Mouse (Mus musculus) midbrain, embryonic 12.5 days (tissue): Measurements from ENCODE around the gene Garnl3. TPM values are rescaled to one million over a fixed set of nuclear protein-coding genes. Genes with fewer than 3 reads are reported as not detected.
A peak's percentile ranks its signal among the peaks of the same experiment; 100 is the strongest.

Experiments used
- ATAC-seq: fragments of 200-750 bp; cut with Nextera tagmentation; 2 replicates; pipeline ENCODE4 v1.8.0; 2017; ENCODE audit warnings: low read depth, moderate TSS enrichment, moderate library complexity; ENCODE audit not compliant: low FRiP score
- H3K27ac ChIP-seq: fragments of 300-500 bp; sonication (generic); replicated peaks from 2 replicates; pipeline ENCODE4 v1.5.1; 2016; ENCODE audit warnings: mild to moderate bottlenecking
- H3K27me3 ChIP-seq: fragments of 300-500 bp; sonication (generic); 2 replicates; pipeline ENCODE4 v1.6.1; 2016; ENCODE audit warnings: mild to moderate bottlenecking
- H3K36me3 ChIP-seq: fragments of 300-500 bp; sonication (generic); 2 replicates; pipeline ENCODE4 v1.6.1; 2016
- H3K4me1 ChIP-seq: fragments of 300-500 bp; sonication (generic); 2 replicates; pipeline ENCODE4 v1.6.1; 2016
- H3K4me2 ChIP-seq: fragments of 300-500 bp; sonication (generic); replicated peaks from 2 replicates; pipeline ENCODE4 v1.6.1; 2016; ENCODE audit warnings: mild to moderate bottlenecking, moderate library complexity
- H3K4me3 ChIP-seq: fragments of 300-500 bp; sonication (generic); 2 replicates; pipeline ENCODE4 v1.5.1; 2016; ENCODE audit warnings: mild to moderate bottlenecking
- H3K9ac ChIP-seq: fragments of 300-500 bp; sonication (generic); replicated peaks from 2 replicates; pipeline ENCODE4 v1.6.1; 2016; ENCODE audit warnings: mild to moderate bottlenecking, moderate library complexity
- H3K9me3 ChIP-seq: fragments of 300-500 bp; sonication (generic); 2 replicates; pipeline ENCODE4 v1.6.1; 2016; ENCODE audit warnings: mild to moderate bottlenecking
- WGBS: fragments of 180-500 bp; shearing (Covaris S2); methylation state at CpG from one replicate; pipeline ENCODE4 v1.1.7; 2016; 5-methylcytosine and 5-hydroxymethylcytosine counted together
- polyA plus RNA-seq: library from polyadenylated mRNA; unstranded; fragments of >200 nt; fragmentation: Nextera tagmentation; extraction: Ambion mirVana; gene quantifications from 2 replicates; pipeline ENCODE4 v1.2.1, GENCODE M21; 2016

Garnl3 gene
- polyA plus RNA-seq: 15.6 and 16.6 TPM in 2 replicates

DNA sequence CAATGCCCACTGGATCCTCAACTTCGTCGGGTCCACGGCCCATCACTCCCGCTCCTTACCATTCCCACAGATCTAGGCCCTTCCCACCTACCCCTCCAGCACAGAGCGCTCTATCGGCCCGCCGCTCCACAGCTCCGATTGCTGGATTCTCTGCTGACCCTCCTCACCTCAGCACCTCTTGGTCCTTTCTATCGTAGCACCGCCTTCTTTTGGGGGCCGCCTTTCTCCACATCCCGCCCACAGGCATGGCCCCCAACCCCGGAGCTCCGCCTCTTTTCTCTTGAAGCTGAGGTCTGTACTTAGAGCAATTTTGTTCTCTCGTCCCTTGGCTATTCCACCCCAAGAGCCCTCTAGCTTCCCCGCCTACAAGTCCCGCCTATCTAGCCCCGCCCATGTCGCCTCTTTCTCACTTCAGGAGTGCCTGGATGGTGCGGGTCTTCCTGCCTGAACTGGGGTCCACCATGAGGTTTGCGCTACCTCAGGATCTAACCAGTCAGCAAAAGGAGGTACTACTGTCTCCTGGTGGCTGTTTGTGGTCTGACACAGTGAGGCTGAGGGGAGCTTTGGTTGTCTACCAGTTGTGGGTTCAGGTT is at the start of gene Garnl3:
TSS of gene Garnl3 (minus strand) at position 155 of the 593 bp plus-strand sequence.
- Histone ChIP-seq H3K27ac (no peak within 1 kb of the TSS; the same call in 1 of the 2 replicates), H3K4me3 (peak within 1 kb of the TSS; percentile 75), H3K4me2 (peak within 1 kb of the TSS; percentile 98), H3K27me3 (peaks cover 44% of the 10 kb centered on the region), H3K9me3 (no peaks in the 10 kb centered on the region), H3K36me3 (no peaks in the 10 kb centered on the region), H3K9ac (peak within 1 kb of the TSS; percentile 85; the same call in 1 of the 2 replicates), H3K4me1 (peaks cover 14% of the 10 kb centered on the region)
- 1% methylated on average over 22 of the region's 22 CpGs for WGBS
- peak; percentile 60 for ATAC-seq

DNA sequence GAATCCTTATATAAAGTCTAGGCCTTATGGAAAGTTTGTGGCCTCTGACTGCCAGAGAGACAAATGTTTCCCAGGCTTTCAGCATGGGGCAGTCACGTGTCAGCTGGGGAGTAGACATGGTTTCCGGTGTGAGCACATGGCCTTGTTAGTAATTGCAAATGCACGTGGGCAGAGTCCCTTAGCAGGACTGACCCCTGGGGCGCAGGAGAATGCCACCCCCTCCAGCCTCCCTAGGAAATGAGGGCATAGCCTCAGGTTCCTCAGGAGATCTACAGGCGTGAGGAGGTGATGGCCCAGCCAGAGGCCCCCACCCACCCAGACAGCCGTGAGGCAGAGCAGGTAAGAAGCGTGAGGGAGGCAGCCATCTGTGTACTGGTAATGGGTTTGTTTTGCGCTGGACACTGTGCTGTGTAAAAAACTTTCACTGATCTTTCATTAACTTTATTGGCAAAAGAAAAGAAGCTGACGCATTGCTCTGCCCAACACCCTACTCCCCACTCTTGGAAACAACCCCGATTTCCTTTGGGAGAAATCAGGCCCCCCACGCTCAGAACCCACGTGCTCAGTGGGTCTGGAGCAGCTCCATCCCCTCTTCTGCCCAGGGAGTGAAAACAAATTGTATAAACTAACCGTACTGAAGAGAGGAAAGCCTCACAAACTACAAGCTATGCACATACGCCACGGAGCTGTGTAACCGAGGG is 48.6 kb upstream of the Garnl3 start:
- 62% methylated on average over 16 of the region's 16 CpGs for WGBS
- Histone ChIP-seq H3K36me3 (no peaks in the 10 kb centered on the region), H3K27me3 (no peaks in the 10 kb centered on the region), H3K4me2 (no peak overlapping the region), H3K9me3 (no peaks in the 10 kb centered on the region), H3K4me3 (no peak overlapping the region), H3K27ac (0 out of 2 replicates have a peak overlapping the region, but pooled peaks have one; percentile 26), H3K9ac (no peak overlapping the region), H3K4me1 (peaks cover 34% of the 10 kb centered on the region)
- no peak for ATAC-seq

DNA sequence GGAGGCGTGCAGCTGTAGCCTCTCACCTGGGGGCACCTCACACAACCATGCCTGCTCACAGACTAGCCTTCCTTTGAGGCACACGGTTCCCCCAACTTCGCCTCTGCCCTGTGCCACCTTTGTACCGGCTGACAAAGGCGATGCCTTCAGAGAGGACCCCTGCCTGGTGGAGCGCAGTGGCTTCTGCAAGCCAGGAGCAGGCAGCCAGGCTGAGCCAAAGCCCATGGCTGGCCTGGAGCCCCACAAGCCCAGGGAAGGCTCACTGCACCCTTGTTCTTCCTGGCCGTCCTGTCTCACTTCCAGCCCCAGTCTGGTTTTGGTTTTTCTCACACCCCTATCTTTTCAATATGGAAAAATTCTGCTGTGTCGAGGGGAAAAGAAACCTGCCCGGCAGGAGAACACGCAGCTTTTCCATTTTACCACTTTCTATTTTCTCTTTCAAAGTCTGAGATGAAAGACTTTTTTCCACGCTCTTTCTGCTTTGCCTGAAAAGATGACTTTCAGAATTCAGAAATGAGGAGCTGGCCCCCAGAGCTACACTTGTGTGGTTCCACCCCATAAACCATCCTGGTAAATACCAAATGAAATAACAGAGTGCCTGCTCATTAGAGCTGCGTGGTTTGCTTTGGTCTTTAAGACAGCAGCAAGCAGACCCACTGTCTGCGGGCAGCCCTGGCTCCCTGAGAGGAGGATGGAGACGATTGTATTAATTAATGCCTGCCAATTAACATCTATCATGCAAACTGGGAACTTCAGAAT is 47.9 kb upstream of the Garnl3 start:
- Histone ChIP-seq H3K4me2 (no peak overlapping the region), H3K9ac (no peak overlapping the region; the same call in 1 of the 2 replicates), H3K4me3 (no peak overlapping the region), H3K27ac (peak overlapping the region; percentile 10; the same call in 1 of the 2 replicates), H3K4me1 (peaks cover 34% of the 10 kb centered on the region), H3K27me3 (no peaks in the 10 kb centered on the region), H3K9me3 (no peaks in the 10 kb centered on the region), H3K36me3 (no peaks in the 10 kb centered on the region)
- WGBS: 63% methylated on average over 14 of the region's 14 CpGs
- no peak for ATAC-seq

DNA sequence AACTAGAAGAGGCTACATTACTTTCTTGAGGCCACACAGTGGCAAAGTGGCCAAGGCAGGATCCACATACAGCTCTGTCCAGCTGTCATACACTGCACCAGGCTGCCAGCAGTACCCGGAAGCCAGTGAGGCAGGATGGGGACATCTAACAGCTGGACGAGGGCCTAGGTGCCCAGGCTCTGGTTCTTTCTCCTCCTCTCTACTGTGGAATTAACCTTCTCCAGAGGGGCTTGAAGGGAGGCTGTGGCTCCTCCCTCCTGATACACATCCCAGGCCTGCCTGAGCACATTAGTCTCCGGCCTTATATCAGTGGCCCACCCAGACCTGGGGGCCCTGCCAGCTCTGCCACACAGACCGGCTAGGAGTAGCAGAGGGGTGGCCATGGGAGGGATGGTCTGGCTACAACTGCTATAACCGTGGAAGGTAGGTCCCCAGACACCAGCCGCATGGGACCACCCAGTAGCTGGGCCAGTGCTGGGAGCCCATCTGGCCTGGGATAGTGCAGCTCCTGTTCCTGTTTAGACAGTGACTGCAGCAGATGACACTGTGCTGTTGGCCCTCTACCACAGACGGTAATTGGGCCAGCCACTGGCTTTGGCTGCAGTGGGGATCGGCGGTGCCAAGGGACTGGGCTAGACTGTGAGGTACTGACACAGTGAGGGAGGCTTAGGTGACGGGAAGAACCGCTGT is 46.9 kb upstream of the Garnl3 start:
- no peak overlapping the region for H3K4me2 ChIP-seq
- H3K4me3 ChIP-seq: no peak overlapping the region
- no peak overlapping the region for H3K9ac ChIP-seq
- H3K36me3 ChIP-seq: peaks cover 6% of the 10 kb centered on the region; the same call in 1 of the 2 replicates
- no peaks in the 10 kb centered on the region for H3K9me3 ChIP-seq
- 58% methylated on average over 11 of the region's 11 CpGs for WGBS
- H3K27ac ChIP-seq: peak overlapping the region; percentile 10; the same call in 1 of the 2 replicates
- peaks cover 34% of the 10 kb centered on the region for H3K4me1 ChIP-seq
- ATAC-seq: peak; percentile 73
- no peaks in the 10 kb centered on the region for H3K27me3 ChIP-seq

DNA sequence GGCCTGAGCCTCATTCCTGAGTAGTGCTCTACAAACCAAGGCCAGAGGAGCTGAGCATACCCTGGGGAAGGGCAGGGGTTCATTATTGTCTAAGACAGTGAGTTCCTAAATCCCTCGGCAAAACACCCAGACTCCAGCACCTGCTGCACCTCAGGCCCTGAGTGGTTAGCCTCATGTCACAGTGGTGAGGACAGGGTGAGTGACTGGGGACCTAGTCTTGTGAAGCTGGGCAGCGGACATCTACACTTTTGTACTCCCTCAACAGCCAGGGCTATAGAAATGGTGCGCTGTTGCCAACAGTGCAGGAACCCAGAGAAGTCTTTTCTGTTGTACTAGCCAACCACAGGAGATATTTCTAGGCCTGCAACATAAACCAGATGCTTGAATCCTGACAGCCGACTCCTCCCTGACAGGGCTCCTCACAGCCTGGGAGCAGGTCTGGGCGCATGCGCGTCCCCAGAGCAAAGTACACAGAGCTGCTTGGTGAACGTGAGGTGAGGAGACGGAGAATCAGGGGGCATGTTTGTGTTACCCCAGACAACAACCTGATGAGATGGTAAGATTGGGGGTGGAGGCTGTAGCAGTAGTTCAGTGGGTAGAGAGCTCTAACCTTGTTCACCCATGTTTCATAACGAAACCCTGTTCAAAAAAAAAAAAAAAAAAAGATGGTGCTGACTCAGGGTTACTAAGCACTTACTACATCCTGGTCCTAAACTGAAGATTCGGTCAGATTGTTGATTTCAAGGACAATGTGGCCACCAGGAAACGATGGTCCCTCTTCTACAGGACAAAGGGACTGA is 46.2 kb upstream of the Garnl3 start:
- no peak overlapping the region for H3K4me2 ChIP-seq
- no peak overlapping the region for H3K9ac ChIP-seq
- no peak overlapping the region for H3K27ac ChIP-seq
- H3K36me3 ChIP-seq: peaks cover 14% of the 10 kb centered on the region; the same call in 1 of the 2 replicates
- H3K4me1 ChIP-seq: peaks cover 34% of the 10 kb centered on the region
- no peak for ATAC-seq
- H3K27me3 ChIP-seq: no peaks in the 10 kb centered on the region
- 86% methylated on average over 12 of the region's 12 CpGs for WGBS
- no peak overlapping the region for H3K4me3 ChIP-seq
- no peaks in the 10 kb centered on the region for H3K9me3 ChIP-seq

DNA sequence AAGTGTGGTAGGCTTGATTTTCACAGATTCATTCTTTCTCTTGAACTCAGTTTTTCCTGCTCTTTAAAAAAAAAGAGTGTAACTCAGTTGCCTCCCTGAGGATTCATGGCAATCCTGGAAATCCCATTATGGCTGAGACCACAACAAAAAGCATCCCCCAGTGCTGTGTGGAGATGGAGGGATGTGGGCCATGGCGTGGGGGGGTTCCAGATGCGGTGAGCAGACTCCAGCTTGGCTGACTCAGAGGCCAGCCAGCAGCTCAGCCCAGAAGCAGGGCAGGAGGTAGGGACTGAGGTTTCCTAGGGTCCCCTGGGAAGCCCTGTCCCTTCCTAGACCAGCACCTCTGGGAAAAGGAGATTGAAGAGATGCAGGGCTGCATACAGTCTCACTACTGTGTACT is 45.5 kb upstream of the Garnl3 start:
- WGBS: 49% methylated on average over 2 of the region's 2 CpGs
- Histone ChIP-seq H3K27me3 (no peaks in the 10 kb centered on the region), H3K36me3 (peaks cover 20% of the 10 kb centered on the region; the same call in 1 of the 2 replicates), H3K4me2 (no peak overlapping the region), H3K4me1 (peaks cover 34% of the 10 kb centered on the region), H3K9me3 (no peaks in the 10 kb centered on the region), H3K4me3 (no peak overlapping the region), H3K27ac (no peak overlapping the region), H3K9ac (no peak overlapping the region)
- no peak for ATAC-seq

DNA sequence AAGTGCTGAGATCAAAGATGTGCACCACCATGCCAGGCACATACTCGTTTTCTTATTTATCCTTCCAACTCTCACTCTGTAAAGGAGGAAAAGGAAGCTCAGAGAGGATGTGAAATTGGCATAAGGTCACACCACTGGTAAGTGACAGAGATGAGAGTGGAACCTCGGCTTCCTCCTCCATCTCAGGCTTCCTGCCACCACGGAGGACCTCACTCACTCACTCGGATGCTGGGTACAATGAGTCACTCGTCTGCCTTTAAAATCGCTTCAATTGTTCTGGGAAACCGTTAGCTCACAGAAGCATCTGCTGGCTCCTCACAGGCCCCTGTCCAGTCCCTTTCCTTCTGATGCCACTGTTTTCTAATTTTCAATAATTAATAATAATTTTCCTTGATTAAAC is 45.1 kb upstream of the Garnl3 start:
- Histone ChIP-seq H3K27me3 (no peaks in the 10 kb centered on the region), H3K4me1 (peaks cover 34% of the 10 kb centered on the region), H3K27ac (no peak overlapping the region), H3K9ac (no peak overlapping the region), H3K9me3 (no peaks in the 10 kb centered on the region), H3K4me2 (no peak overlapping the region), H3K36me3 (peaks cover 22% of the 10 kb centered on the region; the same call in 1 of the 2 replicates), H3K4me3 (no peak overlapping the region)
- WGBS: 62% methylated on average over 7 of the region's 7 CpGs
- ATAC-seq: no peak

DNA sequence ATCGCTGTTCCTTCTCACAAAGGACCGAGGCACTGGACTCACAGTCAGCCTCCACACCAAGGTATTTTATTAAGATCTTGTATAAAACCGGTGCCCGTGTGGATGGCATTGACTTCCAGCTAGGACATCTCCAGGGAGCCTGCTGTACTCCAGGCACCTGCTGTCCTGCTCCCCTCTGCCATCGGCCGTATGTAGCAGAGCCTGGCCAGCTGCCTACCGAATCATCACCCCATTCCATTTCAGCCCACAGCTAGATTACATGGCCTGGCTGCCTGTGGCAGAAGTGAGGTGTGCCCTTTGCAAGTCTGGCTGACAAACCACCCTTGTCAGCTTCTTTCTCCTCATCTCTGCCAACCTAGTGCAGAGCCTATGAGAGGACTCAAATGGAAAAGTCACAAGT is 42.2 kb upstream of the Garnl3 start:
- Histone ChIP-seq H3K9me3 (no peaks in the 10 kb centered on the region), H3K4me1 (peaks cover 25% of the 10 kb centered on the region), H3K4me2 (no peak overlapping the region), H3K36me3 (peaks cover 26% of the 10 kb centered on the region; the same call in 1 of the 2 replicates), H3K4me3 (no peak overlapping the region), H3K27me3 (no peaks in the 10 kb centered on the region), H3K9ac (no peak overlapping the region), H3K27ac (no peak overlapping the region; the same call in 1 of the 2 replicates)
- no peak for ATAC-seq
- 90% methylated on average over 7 of the region's 7 CpGs for WGBS

DNA sequence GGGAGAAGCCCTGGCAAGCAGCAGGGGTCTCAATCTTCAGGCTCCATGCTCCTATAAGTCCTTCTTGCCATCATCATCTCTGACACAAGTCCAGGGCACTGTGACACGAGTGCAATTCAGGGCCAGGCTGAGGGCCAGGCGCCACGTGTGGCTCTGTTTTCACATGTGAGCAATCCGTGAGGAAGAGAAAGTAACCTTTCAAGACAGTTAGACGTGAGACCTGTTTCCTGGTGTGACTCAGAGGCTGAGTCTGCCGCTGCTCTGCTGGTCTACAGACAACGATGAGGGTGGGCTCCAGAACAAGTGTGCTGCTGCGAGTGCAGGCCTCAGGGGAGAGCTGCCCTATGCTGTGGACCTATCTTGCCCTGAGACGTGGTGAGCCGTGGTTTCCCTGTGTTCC is 41.7 kb upstream of the Garnl3 start:
- Histone ChIP-seq H3K27ac (no peak overlapping the region), H3K4me1 (peaks cover 20% of the 10 kb centered on the region), H3K4me3 (no peak overlapping the region), H3K4me2 (no peak overlapping the region), H3K36me3 (peaks cover 26% of the 10 kb centered on the region; the same call in 1 of the 2 replicates), H3K27me3 (no peaks in the 10 kb centered on the region), H3K9ac (no peak overlapping the region), H3K9me3 (no peaks in the 10 kb centered on the region)
- WGBS: 87% methylated on average over 10 of the region's 10 CpGs
- ATAC-seq: no peak

DNA sequence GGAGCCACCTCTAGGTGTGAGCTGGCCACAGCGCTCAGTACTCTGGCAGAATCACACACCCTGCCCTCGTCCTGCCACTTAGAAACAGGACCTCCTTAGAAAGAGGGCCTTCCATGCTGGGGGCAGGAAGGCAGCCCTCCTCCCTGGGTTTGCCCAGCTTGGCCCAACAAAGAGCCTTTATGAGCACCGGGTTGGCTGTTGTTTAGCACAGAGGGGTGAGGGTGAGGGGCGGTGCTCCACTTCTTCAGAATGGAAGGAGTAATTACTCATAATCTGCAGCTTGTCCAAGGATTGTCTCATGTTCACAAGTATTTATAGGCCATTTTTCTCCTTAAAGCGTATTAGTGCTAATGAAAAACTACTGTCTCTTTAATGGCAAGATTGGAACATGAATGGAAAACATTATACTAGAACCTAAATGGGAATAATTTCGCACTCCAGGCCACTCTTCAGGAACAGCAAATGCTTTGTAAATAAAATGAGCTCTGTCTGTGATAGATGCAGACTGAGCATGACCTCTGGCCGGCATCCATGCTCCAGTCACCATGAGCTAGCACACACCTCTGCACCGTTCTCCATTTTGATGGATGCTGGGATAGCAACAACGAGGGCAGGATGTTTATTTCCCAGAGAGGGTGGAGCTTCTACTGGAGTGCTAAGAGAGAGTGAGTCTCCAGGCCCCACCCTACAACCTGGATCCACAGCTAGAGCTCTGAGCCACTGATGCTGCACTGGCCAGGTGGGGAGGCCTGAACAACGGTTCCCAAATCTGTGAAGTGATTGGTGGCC is 39.5 kb upstream of the Garnl3 start:
- no peak overlapping the region for H3K4me2 ChIP-seq
- 69% methylated on average over 10 of the region's 10 CpGs for WGBS
- peaks cover 11% of the 10 kb centered on the region for H3K4me1 ChIP-seq
- H3K4me3 ChIP-seq: no peak overlapping the region
- H3K36me3 ChIP-seq: peaks cover 34% of the 10 kb centered on the region
- no peaks in the 10 kb centered on the region for H3K27me3 ChIP-seq
- no peaks in the 10 kb centered on the region for H3K9me3 ChIP-seq
- no peak for ATAC-seq
- 0 out of 2 replicates have a peak overlapping the region, but pooled peaks have one; percentile 3 for H3K27ac ChIP-seq
- no peak overlapping the region for H3K9ac ChIP-seq
